Mouse (Mus musculus): ENCODE measurements around the gene Ccdc162. TPM values are rescaled to one million over a fixed set of nuclear protein-coding genes. Genes with fewer than 3 reads are reported as not detected.
A peak's percentile ranks its signal among the peaks of the same experiment; 100 is the strongest.

Ccdc162 gene
- total RNA-seq, 2 experiments from 2014 or later, result 0.38 to 0.88 TPM

DNA sequence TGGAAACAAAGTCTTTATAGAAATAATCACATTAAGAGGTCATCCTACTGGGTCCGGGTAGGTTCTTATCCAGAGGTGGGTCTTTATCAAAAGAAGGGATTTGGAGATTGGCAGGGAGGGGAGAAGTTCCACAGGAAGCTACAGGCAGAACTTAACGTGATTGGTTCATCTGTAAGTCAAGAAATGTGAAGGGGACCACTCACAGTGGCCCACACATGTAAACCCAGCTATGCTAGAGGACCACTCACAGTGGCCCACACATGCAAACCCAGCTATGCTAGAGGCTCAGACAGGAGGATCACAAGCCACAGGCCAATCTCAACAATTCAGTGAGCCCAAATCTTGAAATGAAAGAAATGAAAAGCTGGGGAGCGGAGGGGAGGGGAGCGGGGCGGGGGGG is 67.2 kb downstream of the Ccdc162 start:
- DNase-seq, result no peak
- intact Hi-C loops (cut with DNase I), result no loop called here

DNA sequence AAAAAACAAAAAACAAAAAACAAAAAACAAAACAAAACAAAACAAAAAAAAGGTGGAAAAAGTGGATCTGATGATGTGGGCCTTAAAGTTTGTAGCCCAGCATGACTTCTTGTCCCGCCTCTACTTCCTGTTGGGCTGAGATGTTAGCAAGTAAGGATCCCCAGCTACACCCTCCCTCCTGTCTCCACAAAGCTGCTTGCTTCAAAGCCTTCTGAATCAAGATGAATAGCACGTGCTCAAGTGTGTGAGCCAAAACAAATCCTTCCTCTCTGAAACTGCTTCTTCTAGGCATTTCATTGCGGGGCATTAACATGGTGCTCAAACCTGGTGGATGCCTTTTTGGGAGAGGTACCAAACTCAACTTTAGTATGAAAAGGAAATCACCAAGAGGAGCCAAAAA is 77.7 kb downstream of the Ccdc162 start:
- intact Hi-C loops (cut with DNase I), result no loop called here
- DNase-seq, result no peak

- no peak for DNase-seq
- intact Hi-C loops (cut with DNase I), result no loop called here
Observed at GRCm38 (mm10) chr10:41635276-41636033, 81.0 kb downstream of the Ccdc162 start.

DNA sequence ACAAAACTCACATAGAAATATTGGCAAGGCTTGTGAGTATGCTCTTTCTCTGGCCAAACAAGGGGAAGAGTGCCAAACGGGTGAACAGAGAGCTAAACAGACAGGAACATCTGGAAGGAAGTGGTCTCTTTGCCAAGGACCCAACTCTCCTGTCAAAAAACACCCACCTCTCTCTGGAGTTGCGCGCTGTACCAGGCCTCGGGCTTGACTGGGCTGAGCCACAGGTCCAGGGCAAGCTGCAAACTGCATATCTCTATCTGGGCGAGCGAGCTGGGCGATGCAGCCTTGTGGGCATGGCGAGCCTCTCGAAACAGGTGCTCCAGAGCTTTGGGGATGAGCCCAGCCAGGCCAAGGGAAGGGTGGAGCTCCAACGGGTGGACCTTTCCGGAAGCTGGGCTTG is 82.6 kb downstream of the Ccdc162 start:
- intact Hi-C loops (cut with DNase I), result no loop called here
- DNase-seq, result no peak

DNA sequence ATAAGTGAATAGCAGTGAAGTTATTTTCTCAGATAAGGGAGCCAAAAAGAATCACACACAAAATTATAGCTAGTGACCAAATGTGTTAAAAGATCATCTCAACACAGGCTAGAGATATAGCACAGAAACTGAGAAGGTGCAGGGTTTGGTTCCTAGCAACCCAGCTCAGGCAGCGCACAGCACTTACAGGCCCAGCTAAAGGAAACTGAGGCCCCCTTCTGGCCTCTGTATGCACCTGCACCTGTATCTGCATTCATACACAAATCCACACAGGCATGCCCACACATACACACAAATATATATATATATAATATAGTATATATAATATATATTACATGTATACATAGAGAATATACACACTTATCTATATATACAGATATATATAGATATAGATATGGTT is 84.4 kb downstream of the Ccdc162 start:
- DNase-seq, result no peak
- intact Hi-C loops (cut with DNase I), result no loop called here

DNA sequence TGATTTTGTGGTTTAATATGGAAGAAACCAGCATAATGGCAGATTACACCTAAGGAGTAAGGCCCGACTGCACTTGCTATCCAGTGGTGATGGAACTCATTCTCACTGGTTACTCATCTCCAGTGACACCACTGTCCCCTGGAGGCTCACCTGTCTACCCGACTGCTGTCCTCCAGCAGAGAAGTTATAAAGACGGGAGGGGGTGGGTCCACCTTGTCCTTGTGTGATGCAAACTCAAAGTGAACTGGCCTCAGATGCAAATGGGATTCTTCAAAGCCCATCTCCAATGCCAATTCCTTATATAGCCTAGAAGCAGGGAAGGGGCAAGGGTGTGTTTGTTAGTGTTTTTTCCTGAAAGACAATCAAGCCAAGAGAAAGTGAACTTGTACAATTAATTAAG is 89.4 kb downstream of the Ccdc162 start:
- intact Hi-C loops (cut with DNase I), result no loop called here
- no peak for DNase-seq

DNA sequence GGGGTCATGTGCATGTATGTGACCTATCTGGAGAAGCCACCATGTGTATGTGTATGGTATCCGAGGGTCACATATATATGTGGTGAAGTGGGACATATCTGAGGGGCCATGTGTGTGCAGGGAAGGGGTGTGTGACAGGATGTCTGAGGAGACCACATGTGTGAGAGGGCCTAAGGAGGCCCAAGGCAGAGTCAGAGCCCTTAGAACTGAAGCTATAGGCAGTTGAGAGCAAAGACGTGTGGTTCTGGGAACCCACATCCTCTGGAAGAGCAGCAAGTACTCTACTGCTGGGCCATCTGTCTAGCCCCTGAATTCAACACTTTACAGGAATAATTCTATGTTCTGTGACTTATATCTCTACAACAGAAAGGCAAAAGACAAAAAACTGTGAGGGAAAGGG is 96.4 kb downstream of the Ccdc162 start:
- intact Hi-C loops (cut with DNase I), result no loop called here
- DNase-seq, result no peak

GRCm38 (mm10) chr10:41615487-41615886 is 100.9 kb downstream of the Ccdc162 start:
- DNase-seq, result no peak
- intact Hi-C loops (cut with DNase I), result no loop called here

DNA sequence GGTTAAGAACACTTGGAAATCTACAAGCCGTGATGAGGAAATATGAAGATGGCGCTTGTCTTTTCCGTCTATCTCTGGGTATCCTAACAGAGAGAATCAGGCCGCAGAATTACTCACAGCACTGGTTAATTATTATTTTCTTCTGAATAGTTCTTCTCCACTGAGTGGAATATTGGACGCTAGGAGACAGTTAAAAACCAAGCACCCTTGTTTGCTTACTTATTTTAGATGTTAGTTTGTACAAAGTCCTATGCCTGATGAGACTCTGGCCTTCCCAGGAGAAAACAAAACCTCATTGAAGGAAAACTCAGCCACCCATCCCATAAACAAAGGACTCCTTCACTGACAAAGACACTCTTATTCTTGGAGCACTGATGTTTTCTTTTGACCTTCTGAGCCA is 104.5 kb downstream of the Ccdc162 start:
- intact Hi-C loops (cut with DNase I), result no loop called here
- no peak for DNase-seq

- no peak for DNase-seq
- intact Hi-C loops (cut with DNase I), result no loop called here
Observed at GRCm38 (mm10) chr10:41609475-41609874, 107.0 kb downstream of the Ccdc162 start.

- intact Hi-C loops (cut with DNase I), result no loop called here
- no peak for DNase-seq
Observed at GRCm38 (mm10) chr10:41608485-41608884, 107.9 kb downstream of the Ccdc162 start.

DNA sequence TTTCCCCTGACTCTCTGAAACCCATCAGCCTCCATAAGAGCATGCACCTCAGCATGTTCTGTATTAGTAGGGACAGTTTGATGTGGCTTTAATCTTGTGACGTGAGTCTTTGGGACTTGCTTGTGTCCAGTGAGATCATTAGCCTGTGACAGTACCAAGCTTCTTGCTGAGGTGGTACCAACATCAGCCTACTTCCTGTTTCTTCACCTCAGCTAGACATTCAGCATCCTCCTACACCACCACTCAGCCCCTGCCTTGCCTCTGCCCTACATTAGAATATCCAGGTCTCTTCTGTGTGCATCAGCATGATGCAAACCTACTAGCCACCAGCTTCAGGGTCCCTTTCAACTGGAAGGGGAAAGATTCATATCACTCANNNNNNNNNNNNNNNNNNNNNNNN is 113.8 kb downstream of the Ccdc162 start:
- intact Hi-C loops (cut with DNase I), result no loop called here
- no peak for DNase-seq

GRCm38 (mm10) chr10:41601898-41602545 is 114.4 kb downstream of the Ccdc162 start:
- intact Hi-C loops (cut with DNase I), result no loop called here
- DNase-seq, result no peak

DNA sequence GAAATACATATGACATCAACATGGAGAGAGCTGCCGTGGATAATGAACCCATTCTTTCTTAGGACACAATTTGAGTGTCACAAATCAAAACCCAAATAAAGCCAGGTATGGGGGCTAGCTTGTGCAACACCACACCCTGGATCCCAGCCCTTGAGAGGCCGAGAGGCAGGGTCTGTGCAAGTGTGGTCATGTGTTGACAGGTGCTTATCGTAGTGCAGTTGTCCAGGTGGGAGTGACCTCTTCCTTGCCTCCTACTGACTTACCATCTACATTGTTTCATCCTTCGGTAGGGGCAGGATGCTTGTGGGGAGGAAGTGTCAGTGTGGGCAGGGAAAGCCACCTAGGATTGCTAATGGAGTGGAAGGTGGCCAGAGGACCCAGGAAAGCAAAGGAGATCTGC is 115.1 kb downstream of the Ccdc162 start:
- intact Hi-C loops (cut with DNase I), result no loop called here
- DNase-seq, result no peak

GRCm38 (mm10) chr10:41599051-41599450 is 117.4 kb downstream of the Ccdc162 start:
- no peak for DNase-seq
- intact Hi-C loops (cut with DNase I), result no loop called here

GRCm38 (mm10) chr10:41598221-41598620 is 118.2 kb downstream of the Ccdc162 start:
- no peak for DNase-seq
- intact Hi-C loops (cut with DNase I), result no loop called here

DNA sequence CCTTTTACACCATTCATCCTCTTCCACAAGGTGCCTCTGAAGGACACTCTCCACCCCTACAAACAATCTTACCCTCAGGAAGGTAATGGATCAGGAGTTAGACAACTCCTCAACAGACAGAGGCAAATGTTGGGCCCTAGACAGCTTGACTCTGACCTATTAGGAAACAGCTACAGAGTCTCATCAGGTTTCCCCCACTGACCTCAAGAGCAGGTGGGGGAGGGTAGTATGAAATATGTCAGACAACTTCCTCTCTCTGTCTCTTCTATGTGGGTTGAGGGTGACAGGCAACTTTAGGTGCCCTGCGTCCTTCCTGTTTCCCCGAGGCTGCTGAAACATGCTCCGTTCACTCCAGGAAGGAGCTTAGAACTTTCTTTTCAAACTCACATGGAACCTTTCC is 120.9 kb downstream of the Ccdc162 start:
- intact Hi-C loops (cut with DNase I), result no loop called here
- DNase-seq, result no peak

DNA sequence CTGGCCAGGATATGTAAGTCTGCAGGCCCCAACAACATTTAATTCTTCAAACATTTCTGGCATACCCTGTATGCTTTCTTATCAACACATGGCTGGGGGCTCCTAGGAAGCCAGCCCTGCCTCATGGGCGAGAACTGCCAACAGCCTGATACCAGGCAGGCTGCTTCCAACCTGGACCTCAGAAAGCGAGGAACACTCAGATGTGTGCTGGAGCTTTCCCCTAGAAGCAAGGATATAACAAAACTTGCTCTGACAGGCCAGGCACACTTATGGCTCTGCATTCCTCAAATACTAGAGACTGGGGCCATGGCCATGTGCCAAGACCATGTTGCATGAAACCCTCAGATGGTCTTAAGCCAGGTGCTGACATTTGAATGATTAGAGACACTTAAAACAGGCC is 121.5 kb downstream of the Ccdc162 start:
- intact Hi-C loops (cut with DNase I), result no loop called here

GRCm38 (mm10) chr10:41594433-41594832 is 122.0 kb downstream of the Ccdc162 start:
- intact Hi-C loops (cut with DNase I), result no loop called here
- DNase-seq, result no peak

More for the DNA sequence above, 121.5 kb downstream of the Ccdc162 start:
- peak; percentile 13 for DNase-seq

DNA sequence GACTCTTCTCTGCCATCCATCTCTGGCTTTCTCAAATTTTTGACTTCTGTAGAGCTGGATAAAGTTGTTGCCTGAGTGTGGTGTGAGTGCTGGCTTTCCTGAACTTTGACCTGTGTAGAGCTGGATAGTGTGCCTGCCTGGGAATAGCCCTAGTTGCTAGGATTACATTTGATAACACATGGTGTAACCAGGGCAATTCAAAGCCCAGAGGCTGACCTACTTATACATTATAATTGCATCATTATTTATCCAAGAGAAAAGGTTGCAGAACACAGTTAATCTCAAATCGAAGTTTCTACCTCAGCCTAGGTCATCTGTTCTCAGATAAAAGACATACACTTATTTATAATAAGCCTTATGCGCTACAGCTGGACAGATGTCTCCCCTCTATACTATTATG is 127.8 kb downstream of the Ccdc162 start:
- no peak for DNase-seq
- intact Hi-C loops (cut with DNase I), result no loop called here

- no peak for DNase-seq
- intact Hi-C loops (cut with DNase I), result no loop called here
Observed at GRCm38 (mm10) chr10:41586947-41587852, 129.2 kb downstream of the Ccdc162 start.

DNA sequence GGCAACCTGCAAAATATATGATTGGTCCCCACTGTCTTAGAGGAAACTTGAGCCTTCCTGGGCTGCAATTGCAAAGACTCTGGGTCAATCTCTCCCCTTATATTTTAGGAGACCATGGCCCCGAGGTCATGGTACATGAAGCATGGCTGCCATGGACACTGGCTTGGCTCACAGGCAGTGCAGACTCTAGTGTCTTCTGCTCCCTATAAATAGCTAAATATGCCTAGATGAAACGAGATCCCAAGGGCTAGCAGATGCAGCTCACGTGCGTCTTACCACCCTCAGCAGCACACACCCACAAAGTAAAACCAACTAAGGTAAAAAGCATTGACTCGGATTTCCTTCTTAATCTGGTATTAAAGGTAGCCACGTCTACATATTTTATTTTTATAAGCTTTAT is 133.1 kb downstream of the Ccdc162 start:
- intact Hi-C loops (cut with DNase I), result no loop called here
- DNase-seq, result no peak

All from left cerebral cortex, postnatal 4 days (tissue).